Mouse (Mus musculus) heart, adult 2 months (tissue): ENCODE results near the gene Nemf.

Experiments
- CTCF ChIP-seq: fragments of 200-600 bp; IDR thresholded peaks from 2 replicates; pipeline ENCODE4 v1.8.1; 2022; ENCODE audit warnings: antibody characterized with exemption, mild to moderate bottlenecking, moderate library complexity
- EP300 ChIP-seq: fragments of 200-500 bp; IDR thresholded peaks from 2 replicates; pipeline ENCODE4 v1.6.1; 2011; ENCODE audit warnings: low read depth, low read length, control low read depth; ENCODE audit not compliant: insufficient read depth
- POLR2A ChIP-seq: fragments of 200-500 bp; IDR thresholded peaks from 2 replicates; pipeline ENCODE4 v1.6.1; 2011; ENCODE audit warnings: mild to moderate bottlenecking, low read depth, low read length, control low read depth; ENCODE audit not compliant: insufficient read depth

GRCm38 (mm10) chr12:69262251-69262650 is 94.7 kb downstream of the Nemf start:
- no peak for TF ChIP-seq POLR2A
- TF ChIP-seq EP300, result no peak
- TF ChIP-seq CTCF, result no peak
